Mouse (Mus musculus) stomach, embryonic 14.5 days (tissue): ENCODE results near the gene Mettl17. TPM values are rescaled to one million over a fixed set of nuclear protein-coding genes. Genes with fewer than 3 reads are reported as not detected.
A peak's percentile ranks its signal among the peaks of the same experiment; 100 is the strongest.
"Not testable (repeated sequence)": the region's sequence is repeated elsewhere in the genome, so short reads cannot be mapped to it uniquely, and the experiment has no call there.

Source experiments
- ATAC-seq: fragments of 200-750 bp; cut with Nextera tagmentation; 2 replicates; pipeline ENCODE4 v1.8.0; 2017; ENCODE audit warnings: low read depth, moderate TSS enrichment; ENCODE audit not compliant: insufficient number of reproducible peaks, insufficient read depth, low FRiP score
- H3K27ac ChIP-seq: fragments of 300-500 bp; sonication (generic); 2 replicates; pipeline ENCODE4 v1.5.1; 2014; ENCODE audit warnings: mild to moderate bottlenecking, low read length, moderate library complexity, mixed read lengths
- H3K27me3 ChIP-seq: fragments of 300-500 bp; sonication (generic); 2 replicates; pipeline ENCODE4 v1.6.1; 2014; ENCODE audit warnings: low read length, control low read depth, mixed read lengths; ENCODE audit not compliant: control insufficient read depth, insufficient read depth
- H3K36me3 ChIP-seq: fragments of 300-500 bp; sonication (generic); 2 replicates; pipeline ENCODE4 v1.6.1; 2014; ENCODE audit warnings: mild to moderate bottlenecking, control low read depth, low read length, moderate library complexity, mixed read lengths; ENCODE audit not compliant: control insufficient read depth, insufficient read depth
- H3K4me1 ChIP-seq: fragments of 300-500 bp; sonication (generic); 2 replicates; pipeline ENCODE4 v1.6.1; 2014; ENCODE audit warnings: low read length, control low read depth, mixed read lengths; ENCODE audit not compliant: control insufficient read depth, insufficient read depth
- H3K4me2 ChIP-seq: fragments of 300-500 bp; sonication (generic); replicated peaks from 2 replicates; pipeline ENCODE4 v1.6.1; 2014; ENCODE audit warnings: low read depth, low read length, control low read depth
- H3K4me3 ChIP-seq: fragments of 300-500 bp; sonication (generic); 2 replicates; pipeline ENCODE4 v1.5.1; 2014; ENCODE audit warnings: low read depth, low read length, control low read depth
- H3K9ac ChIP-seq: fragments of 300-500 bp; sonication (generic); replicated peaks from 2 replicates; pipeline ENCODE4 v1.6.1; 2014; ENCODE audit warnings: low read depth, mild to moderate bottlenecking, control low read depth, low read length, moderate library complexity, mixed read lengths
- H3K9me3 ChIP-seq: fragments of 300-500 bp; sonication (generic); 2 replicates; pipeline ENCODE4 v1.6.1; 2016; ENCODE audit warnings: low read depth, low read length, control low read depth; ENCODE audit not compliant: control insufficient read depth
- WGBS: fragments of 180-500 bp; shearing (Covaris S2); extraction: QIAGEN DNeasy Blood & Tissue Kit; methylation state at CpG from one replicate; pipeline ENCODE4 v1.1.7; 2014; 5-methylcytosine and 5-hydroxymethylcytosine counted together
- polyA plus RNA-seq: library from polyadenylated mRNA; unstranded; fragments of >200 nt; fragmentation: Nextera tagmentation; extraction: Ambion mirVana; gene quantifications from 2 replicates; pipeline ENCODE4 v1.2.1, GENCODE M21; 2014

Mettl17 gene
- polyA plus RNA-seq = 56.3 and 63.4 TPM in 2 replicates

DNA sequence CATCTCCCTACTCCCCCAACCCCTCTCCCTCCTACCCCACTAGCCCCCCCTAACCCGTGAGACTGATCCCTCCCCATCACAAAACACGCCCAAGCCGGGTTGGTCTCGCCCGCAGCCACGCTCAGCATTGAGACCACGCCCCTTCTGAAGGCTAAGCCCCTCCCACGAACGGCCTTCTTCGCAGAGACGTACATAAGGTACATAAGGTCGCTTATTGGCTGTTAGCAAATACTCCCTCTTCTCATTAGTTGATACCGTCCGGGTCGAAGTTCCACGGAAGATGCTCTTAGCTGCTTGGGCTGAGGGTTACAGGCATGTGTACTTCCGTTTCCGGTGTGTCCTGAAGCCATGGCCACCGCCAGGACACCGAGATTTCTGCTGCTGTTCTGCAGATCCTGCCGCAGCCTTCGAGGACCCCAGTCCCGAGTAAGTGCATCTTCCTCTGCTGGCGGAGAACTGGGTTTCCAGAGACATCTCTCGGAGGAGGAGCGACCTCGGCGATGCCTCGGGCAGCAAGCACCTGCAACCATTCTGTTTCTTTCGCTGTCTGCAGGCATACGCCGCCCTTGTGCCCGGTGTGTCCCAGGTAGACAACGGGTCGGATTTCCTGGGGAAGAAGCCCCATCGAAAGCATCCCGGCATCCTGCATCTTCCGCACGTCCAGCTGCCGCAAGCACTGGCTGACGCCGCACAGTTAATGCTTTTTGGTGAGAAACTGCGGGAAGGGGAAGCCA lies at the start of gene Mettl17:
Gene Mettl17, plus strand, starts transcription at position 245 of the 734 bp plus-strand sequence.
- H3K4me1 ChIP-seq = peaks cover 10% of the 10 kb centered on the region
- H3K9me3 ChIP-seq = no peaks in the 10 kb centered on the region
- WGBS = under 1% methylated on average over 43 of the region's 43 CpGs
- peaks cover 24% of the 10 kb centered on the region for H3K36me3 ChIP-seq
- H3K9ac ChIP-seq = peak within 1 kb of the TSS; percentile 61
- peak within 1 kb of the TSS; percentile 65 for H3K4me3 ChIP-seq
- peak within 1 kb of the TSS; percentile 85 for H3K4me2 ChIP-seq
- peak; percentile 95 for ATAC-seq
- H3K27ac ChIP-seq = peak within 1 kb of the TSS; percentile 75
- H3K27me3 ChIP-seq = no peaks in the 10 kb centered on the region

GRCm38 (mm10) chr14:51838480-51838879 lies 46.2 kb upstream of the Mettl17 start:
- H3K9ac ChIP-seq, ATAC-seq: not testable (repeated sequence)
- WGBS = 34% methylated on average over 2 of the region's 2 CpGs

DNA sequence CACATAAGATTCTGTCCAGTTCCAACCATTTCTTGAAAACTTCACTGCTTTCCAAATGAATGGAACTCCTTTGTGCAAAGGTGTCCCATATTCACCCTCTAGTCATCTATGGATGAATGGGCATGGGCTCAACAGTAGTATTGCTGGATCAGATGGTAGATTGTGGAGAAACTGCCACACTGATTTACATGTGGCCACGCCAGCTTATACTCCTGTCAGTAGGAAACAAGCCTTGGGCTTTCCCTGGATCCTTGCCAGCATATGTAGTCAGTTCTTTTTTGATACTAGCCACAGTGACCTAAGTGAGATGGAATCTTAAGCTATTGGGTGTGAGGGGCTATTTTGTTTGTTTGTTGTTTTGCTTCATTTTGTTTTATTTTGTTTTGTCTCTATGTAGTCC lies 42.4 kb upstream of the Mettl17 start:
- Histone ChIP-seq H3K27me3 (no peaks in the 10 kb centered on the region), H3K27ac (no peak overlapping the region), H3K4me3 (no peak overlapping the region), H3K4me1 (no peaks in the 10 kb centered on the region), H3K9ac (no peak overlapping the region), H3K4me2 (no peak overlapping the region), H3K9me3 (no peaks in the 10 kb centered on the region), H3K36me3 (no peaks in the 10 kb centered on the region)
- no peak for ATAC-seq
- WGBS = 72% methylated on average over 1 of the region's 1 CpGs

More at GRCm38 (mm10) chr14:51838480-51838879, 46.2 kb upstream of the Mettl17 start:
- not testable (repeated sequence) for H3K27me3 ChIP-seq, H3K27ac ChIP-seq, H3K36me3 ChIP-seq, H3K4me1 ChIP-seq, H3K9me3 ChIP-seq, H3K4me3 ChIP-seq, H3K4me2 ChIP-seq

DNA sequence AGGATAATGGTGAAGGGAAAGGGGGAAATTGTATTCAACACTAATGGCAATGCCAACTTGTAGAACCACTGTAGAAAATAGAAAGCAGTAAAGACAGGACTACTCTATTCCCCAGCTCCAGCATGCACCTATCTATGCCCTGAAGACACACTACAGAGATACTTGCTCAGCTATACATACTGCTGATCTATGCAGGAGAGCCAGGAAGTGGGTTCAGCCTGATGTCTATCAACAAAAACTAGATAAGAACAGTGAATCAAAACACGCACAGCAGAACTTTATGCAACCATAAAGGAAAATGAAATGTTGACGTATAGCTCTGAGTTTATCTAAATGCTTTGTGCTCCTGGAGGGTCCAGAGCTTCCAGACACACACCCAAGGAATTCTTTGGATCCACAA lies 41.9 kb upstream of the Mettl17 start:
- 66% methylated on average over 2 of the region's 2 CpGs for WGBS

DNA sequence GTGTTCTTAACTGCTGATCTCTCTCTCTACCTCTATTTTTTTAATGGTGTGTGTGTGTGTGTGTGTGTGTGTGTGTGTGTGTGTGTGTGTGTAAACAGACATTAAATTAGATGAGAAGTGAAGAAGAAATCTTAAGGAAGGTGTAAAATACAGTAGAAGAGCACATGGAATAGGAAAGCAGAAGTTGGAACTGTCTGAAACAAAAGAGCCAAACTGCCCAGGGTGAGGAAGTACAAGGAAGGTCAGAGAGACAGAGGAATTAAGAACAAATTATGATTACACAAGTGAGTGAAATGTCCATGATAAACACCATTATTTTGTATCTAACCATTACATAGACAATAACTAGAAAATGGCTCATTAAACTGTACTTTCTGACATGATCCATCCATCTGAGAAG lies 40.8 kb upstream of the Mettl17 start:
- Histone ChIP-seq H3K4me2 (no peak overlapping the region), H3K27me3 (no peaks in the 10 kb centered on the region), H3K9ac (no peak overlapping the region), H3K4me3 (no peak overlapping the region), H3K36me3 (no peaks in the 10 kb centered on the region), H3K27ac (no peak overlapping the region), H3K4me1 (no peaks in the 10 kb centered on the region), H3K9me3 (no peaks in the 10 kb centered on the region)
- ATAC-seq = no peak

More for the DNA sequence above, 41.9 kb upstream of the Mettl17 start:
- H3K27ac ChIP-seq = no peak overlapping the region
- no peaks in the 10 kb centered on the region for H3K4me1 ChIP-seq
- no peaks in the 10 kb centered on the region for H3K27me3 ChIP-seq
- H3K9me3 ChIP-seq = no peaks in the 10 kb centered on the region
- H3K4me3 ChIP-seq = no peak overlapping the region
- H3K4me2 ChIP-seq = no peak overlapping the region
- no peak overlapping the region for H3K9ac ChIP-seq
- H3K36me3 ChIP-seq = no peaks in the 10 kb centered on the region
- ATAC-seq = no peak

GRCm38 (mm10) chr14:51846566-51846965 lies 38.1 kb upstream of the Mettl17 start:
- WGBS = 52% methylated on average over 3 of the region's 3 CpGs
- H3K9me3 ChIP-seq = no peaks in the 10 kb centered on the region
- H3K27me3 ChIP-seq = no peaks in the 10 kb centered on the region
- H3K9ac ChIP-seq = no peak overlapping the region
- no peaks in the 10 kb centered on the region for H3K4me1 ChIP-seq
- H3K4me3 ChIP-seq = no peak overlapping the region
- no peak overlapping the region for H3K4me2 ChIP-seq
- H3K36me3 ChIP-seq = no peaks in the 10 kb centered on the region
- ATAC-seq = no peak
- no peak overlapping the region for H3K27ac ChIP-seq

GRCm38 (mm10) chr14:51851006-51851405 lies 33.6 kb upstream of the Mettl17 start:
- not testable (repeated sequence) for H3K4me1 ChIP-seq, H3K9me3 ChIP-seq, H3K27ac ChIP-seq, ATAC-seq, H3K9ac ChIP-seq, H3K36me3 ChIP-seq, H3K4me3 ChIP-seq, H3K4me2 ChIP-seq, H3K27me3 ChIP-seq
- WGBS = 43% methylated on average over 3 of the region's 3 CpGs

DNA sequence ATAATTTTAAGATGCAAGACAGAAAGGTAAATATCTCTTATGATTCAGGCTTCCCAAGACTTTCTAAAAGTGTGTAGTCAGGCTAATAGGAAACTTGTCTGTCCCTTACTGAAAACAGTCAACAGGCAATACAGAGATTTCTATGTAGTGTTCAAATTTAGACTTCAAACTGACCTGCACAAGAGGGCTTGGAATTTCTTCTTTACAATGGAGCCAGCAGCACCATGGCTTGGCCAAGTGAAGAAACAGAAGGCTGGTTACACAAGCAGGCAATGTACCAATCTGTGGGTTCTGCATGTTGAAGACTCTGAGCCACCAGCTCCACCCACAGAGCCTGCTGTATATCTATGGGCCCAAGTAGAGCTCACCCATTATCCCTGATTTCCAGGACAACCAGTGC lies 31.2 kb upstream of the Mettl17 start, which contains the start of gene Ear6:
Gene Ear6, plus strand, starts transcription at position 301 of the 400 bp plus-strand sequence.
- H3K4me3 ChIP-seq = no peak within 1 kb of the TSS
- no peak within 1 kb of the TSS for H3K9ac ChIP-seq
- H3K27me3 ChIP-seq = no peaks in the 10 kb centered on the region
- no peaks in the 10 kb centered on the region for H3K4me1 ChIP-seq
- no peak within 1 kb of the TSS for H3K4me2 ChIP-seq
- no peak within 1 kb of the TSS for H3K27ac ChIP-seq
- H3K36me3 ChIP-seq = no peaks in the 10 kb centered on the region
- ATAC-seq = no peak
- no peaks in the 10 kb centered on the region for H3K9me3 ChIP-seq

- not testable (repeated sequence) for H3K9me3 ChIP-seq, H3K27me3 ChIP-seq, H3K27ac ChIP-seq, ATAC-seq, H3K4me2 ChIP-seq, H3K36me3 ChIP-seq, H3K9ac ChIP-seq, H3K4me3 ChIP-seq, H3K4me1 ChIP-seq
- 71% methylated on average over 7 of the region's 7 CpGs for WGBS
Measured at GRCm38 (mm10) chr14:51855280-51855679, 29.4 kb upstream of the Mettl17 start.
